Mouse (Mus musculus): ENCODE results near the gene Gigyf1.
A peak's percentile ranks its signal among the peaks of the same experiment; 100 is the strongest.

The Gigyf1 gene

GRCm38 (mm10) chr5:137513951-137514721, 4.2 kb upstream of the Gigyf1 start:
- DNase-seq (ENCODE audit: low read depth, low spot score): no peak

GRCm38 (mm10) chr5:137514811-137515210, 3.5 kb upstream of the Gigyf1 start:
- no peak for DNase-seq (ENCODE audit: low read depth, low spot score)

- DNase-seq (ENCODE audit: low read depth, low spot score): no peak
Measured at GRCm38 (mm10) chr5:137519691-137520550, 1.6 kb downstream of the Gigyf1 start.

- DNase-seq (ENCODE audit: low read depth, low spot score): no peak
Measured at GRCm38 (mm10) chr5:137521861-137522260, 3.5 kb downstream of the Gigyf1 start.

GRCm38 (mm10) chr5:137522711-137523110, 4.4 kb downstream of the Gigyf1 start:
- DNase-seq (ENCODE audit: low read depth, low spot score): no peak

- DNase-seq (ENCODE audit: low read depth, low spot score): no peak
Measured at GRCm38 (mm10) chr5:137523396-137524250, 5.3 kb downstream of the Gigyf1 start.

- DNase-seq (ENCODE audit: low read depth, low spot score): no peak
Measured at GRCm38 (mm10) chr5:137524251-137524515, 5.8 kb downstream of the Gigyf1 start.

GRCm38 (mm10) chr5:137524671-137525070, 6.3 kb downstream of the Gigyf1 start:
- DNase-seq (ENCODE audit: low read depth, low spot score): no peak

GRCm38 (mm10) chr5:137525511-137525910, 7.2 kb downstream of the Gigyf1 start:
- DNase-seq (ENCODE audit: low read depth, low spot score): no peak

- no peak for DNase-seq (ENCODE audit: low read depth, low spot score)
Measured at GRCm38 (mm10) chr5:137526192-137526936, 8.0 kb downstream of the Gigyf1 start.

GRCm38 (mm10) chr5:137527413-137527812, 9.1 kb downstream of the Gigyf1 start:
- no peak for DNase-seq (ENCODE audit: low read depth, low spot score)

GRCm38 (mm10) chr5:137528247-137528968, 10.1 kb downstream of the Gigyf1 start:
- DNase-seq (ENCODE audit: low read depth, low spot score): no peak

GRCm38 (mm10) chr5:137529221-137529995, 11.1 kb downstream of the Gigyf1 start:
- no peak for DNase-seq (ENCODE audit: low read depth, low spot score)

GRCm38 (mm10) chr5:137530075-137530474, 11.7 kb downstream of the Gigyf1 start:
- no peak for DNase-seq (ENCODE audit: low read depth, low spot score)

GRCm38 (mm10) chr5:137530588-137531413, 12.5 kb downstream of the Gigyf1 start:
- DNase-seq (ENCODE audit: low read depth, low spot score): no peak

- DNase-seq (ENCODE audit: low read depth, low spot score): peak; percentile 91
Measured at GRCm38 (mm10) chr5:137531414-137532130, 13.2 kb downstream of the Gigyf1 start.

- DNase-seq (ENCODE audit: low read depth, low spot score): no peak
Measured at GRCm38 (mm10) chr5:137532131-137532807, 13.9 kb downstream of the Gigyf1 start.

GRCm38 (mm10) chr5:137532808-137533116, 14.4 kb downstream of the Gigyf1 start:
- DNase-seq (ENCODE audit: low read depth, low spot score): no peak
